Mouse (Mus musculus): ENCODE results near the gene Pcdh11x. TPM values are rescaled to one million over a fixed set of nuclear protein-coding genes. Genes with fewer than 3 reads are reported as not detected.
"Not testable (repeated sequence)": the region's sequence is repeated elsewhere in the genome, so short reads cannot be mapped to it uniquely, and the experiment has no call there.

Pcdh11x gene
- total and polyA plus RNA-seq, 2 experiments from 2014 or later = 0.92 to 2.8 TPM

DNA sequence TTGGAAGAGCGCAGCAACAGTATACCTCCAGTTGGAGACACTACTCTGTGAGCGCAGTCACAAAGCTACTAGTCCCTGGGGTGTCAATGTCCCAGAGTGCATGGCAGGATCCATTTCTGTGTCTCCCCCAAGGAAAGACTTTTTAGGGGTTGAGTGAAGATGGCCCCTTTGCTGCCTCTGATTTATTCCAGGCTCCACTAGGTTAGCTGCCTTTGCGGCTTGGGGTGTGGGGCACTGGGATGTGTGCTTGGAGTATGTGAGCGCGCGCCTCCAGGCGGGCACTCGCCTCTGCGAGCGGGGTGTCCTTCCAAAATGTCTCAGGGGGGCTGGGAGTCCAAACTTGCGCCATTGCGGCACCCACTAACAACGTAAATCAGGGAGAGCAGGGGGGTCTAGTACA lies 1.6 kb downstream of the Pcdh11x start:
- TF ChIP-seq EP300 (IDR thresholded peaks at IDR 0.05; ENCODE audit: low read depth) (no peak), CTCF (IDR thresholded peaks at IDR 0.05; ENCODE audit: low read depth) (no peak)
- WGBS = 13% methylated on average over 13 of the region's 13 CpGs
- Histone ChIP-seq H3K27me3 (ENCODE audit: control insufficient read depth, insufficient read depth, low read length) (0 out of 2 replicates have a peak, but pooled peaks cover 3% of the 10 kb centered on the region), H3K27ac (ENCODE audit: low read depth) (no peak overlapping the region), H3K36me3 (replicated peaks; ENCODE audit: control insufficient read depth, insufficient read depth, low read length) (no peaks in the 10 kb centered on the region), H3K4me3 (ENCODE audit: low read depth, low read length) (peak overlapping the region; percentile 63), H3K4me2 (ENCODE audit: low read depth, low read length) (peak overlapping the region; percentile 75), H3K9me3 (replicated peaks; ENCODE audit: control insufficient read depth, low read length) (no peaks in the 10 kb centered on the region), H3K4me1 (ENCODE audit: control insufficient read depth, insufficient read depth) (no peaks in the 10 kb centered on the region), H3K9ac (replicated peaks; ENCODE audit: low read depth, low read length) (no peak overlapping the region)
- DNase-seq (ENCODE audit: low spot score) (peak; percentile 21), ATAC-seq (ENCODE audit: insufficient read depth, low read depth) (no peak)

DNA sequence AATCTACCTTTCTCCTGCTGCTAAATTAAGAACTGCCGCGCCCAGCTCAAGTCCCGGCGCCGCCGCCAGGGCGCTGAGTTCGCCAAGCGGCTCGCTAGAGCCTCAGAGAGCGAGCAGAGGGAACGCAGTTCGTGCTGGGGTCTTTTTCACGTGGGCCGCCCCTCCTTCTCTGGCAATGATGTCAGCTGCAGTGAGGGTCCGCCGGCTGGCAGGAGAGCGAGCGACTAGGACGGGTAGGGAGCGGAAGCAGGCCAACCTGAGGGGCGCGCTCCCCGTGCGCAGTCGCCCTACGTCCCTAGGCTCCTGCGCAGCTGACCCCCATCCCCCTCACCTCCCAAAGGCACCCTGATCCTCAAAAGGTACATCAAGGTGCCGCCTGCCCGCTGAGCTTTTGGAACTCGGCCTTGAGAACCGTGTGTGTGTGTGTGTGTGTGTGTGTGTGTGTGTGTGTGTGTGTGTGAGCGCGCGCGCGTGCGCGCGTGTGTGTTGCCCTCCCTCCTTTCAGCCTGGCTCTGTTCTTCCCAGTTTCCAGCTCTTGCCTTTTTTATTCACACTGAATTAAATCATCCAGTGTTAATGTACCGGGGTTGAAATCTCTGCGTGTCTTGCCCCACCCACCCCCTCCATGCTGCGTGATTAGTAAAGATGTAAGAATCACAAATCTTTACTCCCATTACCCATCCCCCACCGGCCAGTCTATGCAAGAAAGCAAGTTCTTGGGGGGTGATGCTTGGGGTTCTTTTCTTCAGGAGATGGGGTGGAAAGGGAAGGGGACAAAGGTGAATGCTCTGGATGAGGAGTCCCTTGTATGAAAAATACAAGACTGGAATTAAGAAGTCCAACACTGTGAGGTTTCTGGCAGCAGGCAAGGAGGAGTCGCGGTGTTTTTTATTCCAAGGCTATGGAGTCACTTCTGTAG lies 3.0 kb downstream of the Pcdh11x start:
- Histone ChIP-seq H3K4me3 (ENCODE audit: low read depth, low read length) (peak overlapping the region; percentile 63), H3K4me1 (ENCODE audit: control insufficient read depth, insufficient read depth) (no peaks in the 10 kb centered on the region), H3K9ac (replicated peaks; ENCODE audit: low read depth, low read length) (peak overlapping the region; percentile 51), H3K9me3 (replicated peaks; ENCODE audit: control insufficient read depth, low read length) (no peaks in the 10 kb centered on the region), H3K27ac (ENCODE audit: low read depth) (no peak overlapping the region), H3K4me2 (ENCODE audit: low read depth, low read length) (peak overlapping the region; percentile 75), H3K36me3 (replicated peaks; ENCODE audit: control insufficient read depth, insufficient read depth, low read length) (no peaks in the 10 kb centered on the region), H3K27me3 (ENCODE audit: control insufficient read depth, insufficient read depth, low read length) (0 out of 2 replicates have a peak, but pooled peaks cover 3% of the 10 kb centered on the region)
- ATAC-seq (ENCODE audit: insufficient read depth, low read depth) = peak; percentile 33; the same call in 1 of the 2 replicates
- peak; percentile 17 for DNase-seq (ENCODE audit: low spot score)
- TF ChIP-seq EP300 (IDR thresholded peaks at IDR 0.05; ENCODE audit: low read depth) (no peak), CTCF (IDR thresholded peaks at IDR 0.05; ENCODE audit: low read depth) (0 out of 2 replicates have a peak, but pooled peaks have one; percentile 6)
- WGBS = 4% methylated on average over 21 of the region's 46 CpGs

DNA sequence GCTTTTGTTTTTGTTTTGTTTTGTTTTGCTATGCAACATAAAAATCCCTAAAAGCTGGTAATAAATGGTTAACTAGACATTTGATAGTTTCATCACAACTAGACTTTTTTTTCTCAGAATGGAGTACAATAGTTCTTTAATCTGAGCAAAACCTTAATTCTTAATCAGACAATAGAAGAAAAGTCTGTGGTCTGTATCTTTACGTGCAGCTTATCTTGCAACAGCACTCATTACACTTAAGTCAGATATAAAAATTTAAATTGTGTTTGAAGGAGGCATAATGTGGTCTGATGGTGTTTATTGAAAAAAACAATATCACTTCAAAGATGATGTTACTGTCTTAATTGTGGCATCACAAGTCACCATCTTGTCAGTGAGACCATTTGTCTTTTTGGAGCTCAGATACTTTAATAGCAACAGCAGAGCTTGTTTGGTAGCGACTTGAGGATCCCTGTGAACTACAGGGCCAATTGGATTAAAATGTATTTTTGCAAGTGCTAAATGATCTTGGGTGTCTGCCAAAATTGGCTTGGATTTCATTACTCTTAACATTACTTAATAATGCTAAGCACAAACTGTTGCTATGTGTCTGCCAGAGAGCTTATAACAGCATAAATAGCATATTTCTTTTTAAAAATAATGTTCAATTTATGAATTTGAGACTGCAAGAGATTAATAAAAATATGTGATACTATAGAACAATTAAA lies 11.6 kb downstream of the Pcdh11x start:
- no peak for DNase-seq (ENCODE audit: low spot score)
- TF ChIP-seq CTCF (IDR thresholded peaks at IDR 0.05; ENCODE audit: low read depth) (no peak), EP300 (IDR thresholded peaks at IDR 0.05; ENCODE audit: low read depth) (no peak)
- no peaks in the 10 kb centered on the region for H3K9me3 ChIP-seq (replicated peaks; ENCODE audit: control insufficient read depth, low read length)
- no peak overlapping the region for H3K27ac ChIP-seq (ENCODE audit: low read depth)
- no peak overlapping the region for H3K4me2 ChIP-seq (ENCODE audit: low read depth, low read length)
- 50% methylated on average over 2 of the region's 2 CpGs for WGBS
- no peak overlapping the region for H3K9ac ChIP-seq (replicated peaks; ENCODE audit: low read depth, low read length)
- no peaks in the 10 kb centered on the region for H3K36me3 ChIP-seq (replicated peaks; ENCODE audit: control insufficient read depth, insufficient read depth, low read length)
- ATAC-seq (ENCODE audit: insufficient read depth, low read depth) = no peak
- no peaks in the 10 kb centered on the region for H3K27me3 ChIP-seq (ENCODE audit: control insufficient read depth, insufficient read depth, low read length)
- H3K4me1 ChIP-seq (ENCODE audit: control insufficient read depth, insufficient read depth) = no peaks in the 10 kb centered on the region
- H3K4me3 ChIP-seq (ENCODE audit: low read depth, low read length) = no peak overlapping the region

DNA sequence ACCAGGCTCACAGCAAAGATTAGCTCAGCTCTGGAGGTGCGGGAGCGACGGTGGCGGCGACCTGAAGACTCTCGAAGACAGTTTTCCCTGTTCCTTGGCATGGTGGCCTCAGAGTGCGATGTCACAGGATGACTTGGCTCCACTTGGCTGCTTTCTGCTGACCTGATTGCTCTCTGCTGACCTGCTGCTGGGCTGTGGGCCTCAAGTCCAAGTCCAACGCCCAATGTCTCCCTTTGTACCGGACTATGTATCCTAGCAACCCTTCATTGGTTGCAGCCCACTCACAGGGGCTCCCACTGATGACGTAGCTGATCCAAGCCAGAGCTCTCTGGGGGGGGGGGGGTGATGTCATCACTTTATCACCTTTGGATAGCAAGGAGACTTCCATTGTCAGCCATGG lies 22.9 kb downstream of the Pcdh11x start, which contains the start of gene H2afb3:
TSS of gene H2afb3 (minus strand) at position 101 of the 400 bp plus-strand sequence.
- not testable (repeated sequence) for H3K4me3 ChIP-seq (ENCODE audit: low read depth, low read length); ATAC-seq (ENCODE audit: insufficient read depth, low read depth); H3K4me2 ChIP-seq (ENCODE audit: low read depth, low read length); H3K4me1 ChIP-seq (ENCODE audit: control insufficient read depth, insufficient read depth); H3K9ac ChIP-seq (replicated peaks; ENCODE audit: low read depth, low read length); H3K36me3 ChIP-seq (replicated peaks; ENCODE audit: control insufficient read depth, insufficient read depth, low read length); H3K9me3 ChIP-seq (replicated peaks; ENCODE audit: control insufficient read depth, low read length); H3K27ac ChIP-seq (ENCODE audit: low read depth); DNase-seq (ENCODE audit: low spot score); H3K27me3 ChIP-seq (ENCODE audit: control insufficient read depth, insufficient read depth, low read length)
- 66% methylated on average over 3 of the region's 10 CpGs for WGBS

DNA sequence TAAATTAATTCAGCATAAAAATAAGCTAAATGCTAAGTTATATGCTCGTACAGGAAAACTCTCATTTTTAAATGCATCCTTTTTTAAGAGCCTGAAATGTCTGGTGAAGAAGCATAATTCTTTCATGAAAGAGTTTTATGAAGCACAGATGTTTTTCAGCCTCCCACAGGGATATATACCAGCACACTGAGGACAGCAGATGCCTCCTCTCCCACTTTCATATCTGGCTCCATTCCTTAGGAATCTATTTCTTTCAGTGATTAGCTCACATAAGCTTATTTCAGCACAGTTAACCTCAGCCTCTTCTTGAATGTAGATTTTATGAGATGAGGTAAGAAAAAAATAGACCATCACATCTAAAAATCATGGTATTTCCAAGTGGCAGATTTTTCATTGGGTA lies 176.2 kb downstream of the Pcdh11x start:
- ATAC-seq (ENCODE audit: insufficient read depth, low read depth) = no peak
- no peaks in the 10 kb centered on the region for H3K4me1 ChIP-seq (ENCODE audit: control insufficient read depth, insufficient read depth)
- H3K9ac ChIP-seq (replicated peaks; ENCODE audit: low read depth, low read length) = no peak overlapping the region
- H3K4me3 ChIP-seq (ENCODE audit: low read depth, low read length) = no peak overlapping the region
- no peaks in the 10 kb centered on the region for H3K36me3 ChIP-seq (replicated peaks; ENCODE audit: control insufficient read depth, insufficient read depth, low read length)
- no peak overlapping the region for H3K27ac ChIP-seq (ENCODE audit: low read depth)
- TF ChIP-seq CTCF (IDR thresholded peaks at IDR 0.05; ENCODE audit: low read depth) (no peak), EP300 (IDR thresholded peaks at IDR 0.05; ENCODE audit: low read depth) (no peak)
- no peak overlapping the region for H3K4me2 ChIP-seq (ENCODE audit: low read depth, low read length)
- WGBS = 50% methylated on average over 1 of the region's 1 CpGs
- H3K27me3 ChIP-seq (ENCODE audit: control insufficient read depth, insufficient read depth, low read length) = no peaks in the 10 kb centered on the region
- no peaks in the 10 kb centered on the region for H3K9me3 ChIP-seq (replicated peaks; ENCODE audit: control insufficient read depth, low read length)
- no peak for DNase-seq (ENCODE audit: low spot score)

All from heart, postnatal 0 days (tissue).